Mouse (Mus musculus): ENCODE data around the gene Zzz3. TPM values are rescaled to one million over a fixed set of nuclear protein-coding genes. Genes with fewer than 3 reads are reported as not detected.

Zzz3 gene
- polyA plus RNA-seq, 1 experiment from 2014 or later: 44.0 TPM

GRCm38 (mm10) chr3:152492241-152492640 lies 97.0 kb downstream of the Zzz3 start:
- DNase-seq (ENCODE audit: low spot score) (no peak), ATAC-seq (no peak)
- no peak overlapping the region for H3K27ac ChIP-seq (ENCODE audit: low read depth, low read length)
- no peaks in the 10 kb centered on the region for H3K9me3 ChIP-seq (replicated peaks; ENCODE audit: control insufficient read depth, low read length)
- H3K36me3 ChIP-seq (ENCODE audit: control insufficient read depth, insufficient read depth, low read length): no peaks in the 10 kb centered on the region
- H3K4me3 ChIP-seq (ENCODE audit: low read depth, low read length): no peak overlapping the region
- H3K27me3 ChIP-seq (replicated peaks; ENCODE audit: control insufficient read depth, insufficient read depth, low read length): no peaks in the 10 kb centered on the region
- no peak overlapping the region for H3K4me2 ChIP-seq (ENCODE audit: low read length)
- 90% methylated on average over 6 of the region's 6 CpGs for WGBS
- H3K4me1 ChIP-seq (ENCODE audit: control insufficient read depth, insufficient read depth, low read length): peaks cover 11% of the 10 kb centered on the region
- no peak overlapping the region for H3K9ac ChIP-seq (ENCODE audit: low read length)

- DNase-seq (ENCODE audit: low spot score): no peak
- H3K27ac ChIP-seq (ENCODE audit: low read depth, low read length): no peak overlapping the region
- no peaks in the 10 kb centered on the region for H3K27me3 ChIP-seq (replicated peaks; ENCODE audit: control insufficient read depth, insufficient read depth, low read length)
- peaks cover 11% of the 10 kb centered on the region for H3K4me1 ChIP-seq (ENCODE audit: control insufficient read depth, insufficient read depth, low read length)
- no peak for ATAC-seq
- H3K4me2 ChIP-seq (ENCODE audit: low read length): no peak overlapping the region
- no peaks in the 10 kb centered on the region for H3K36me3 ChIP-seq (ENCODE audit: control insufficient read depth, insufficient read depth, low read length)
- no peaks in the 10 kb centered on the region for H3K9me3 ChIP-seq (replicated peaks; ENCODE audit: control insufficient read depth, low read length)
- H3K4me3 ChIP-seq (ENCODE audit: low read depth, low read length): no peak overlapping the region
- WGBS: 61% methylated on average over 2 of the region's 2 CpGs
- no peak overlapping the region for H3K9ac ChIP-seq (ENCODE audit: low read length)
Measured at GRCm38 (mm10) chr3:152493813-152494212, 98.5 kb downstream of the Zzz3 start.

GRCm38 (mm10) chr3:152494667-152495360 lies 99.5 kb downstream of the Zzz3 start:
- 53% methylated on average over 12 of the region's 12 CpGs for WGBS
- Histone ChIP-seq H3K27me3 (replicated peaks; ENCODE audit: control insufficient read depth, insufficient read depth, low read length) (no peaks in the 10 kb centered on the region), H3K4me2 (ENCODE audit: low read length) (no peak overlapping the region), H3K9me3 (replicated peaks; ENCODE audit: control insufficient read depth, low read length) (no peaks in the 10 kb centered on the region), H3K36me3 (ENCODE audit: control insufficient read depth, insufficient read depth, low read length) (no peaks in the 10 kb centered on the region), H3K27ac (ENCODE audit: low read depth, low read length) (no peak overlapping the region), H3K4me3 (ENCODE audit: low read depth, low read length) (no peak overlapping the region), H3K9ac (ENCODE audit: low read length) (no peak overlapping the region), H3K4me1 (ENCODE audit: control insufficient read depth, insufficient read depth, low read length) (peaks cover 11% of the 10 kb centered on the region)
- peak; percentile 45; the same call in 1 of the 2 replicates for ATAC-seq
- DNase-seq (ENCODE audit: low spot score): peak; percentile 50

- Histone ChIP-seq H3K27ac (ENCODE audit: low read depth, low read length) (no peak overlapping the region), H3K4me1 (ENCODE audit: control insufficient read depth, insufficient read depth, low read length) (peaks cover 11% of the 10 kb centered on the region), H3K27me3 (replicated peaks; ENCODE audit: control insufficient read depth, insufficient read depth, low read length) (no peaks in the 10 kb centered on the region), H3K36me3 (ENCODE audit: control insufficient read depth, insufficient read depth, low read length) (no peaks in the 10 kb centered on the region), H3K4me3 (ENCODE audit: low read depth, low read length) (no peak overlapping the region), H3K9ac (ENCODE audit: low read length) (no peak overlapping the region), H3K4me2 (ENCODE audit: low read length) (no peak overlapping the region), H3K9me3 (replicated peaks; ENCODE audit: control insufficient read depth, low read length) (no peaks in the 10 kb centered on the region)
- ATAC-seq (peak; percentile 35), DNase-seq (ENCODE audit: low spot score) (peak; percentile 44)
- WGBS: 44% methylated on average over 8 of the region's 8 CpGs
Measured at GRCm38 (mm10) chr3:152495415-152495898, 100.2 kb downstream of the Zzz3 start.

- 77% methylated on average over 7 of the region's 7 CpGs for WGBS
- H3K4me1 ChIP-seq (ENCODE audit: control insufficient read depth, insufficient read depth, low read length): peaks cover 11% of the 10 kb centered on the region
- DNase-seq (ENCODE audit: low spot score) (no peak), ATAC-seq (no peak)
- no peaks in the 10 kb centered on the region for H3K36me3 ChIP-seq (ENCODE audit: control insufficient read depth, insufficient read depth, low read length)
- H3K4me2 ChIP-seq (ENCODE audit: low read length): no peak overlapping the region
- no peak overlapping the region for H3K9ac ChIP-seq (ENCODE audit: low read length)
- no peak overlapping the region for H3K27ac ChIP-seq (ENCODE audit: low read depth, low read length)
- H3K27me3 ChIP-seq (replicated peaks; ENCODE audit: control insufficient read depth, insufficient read depth, low read length): no peaks in the 10 kb centered on the region
- H3K4me3 ChIP-seq (ENCODE audit: low read depth, low read length): no peak overlapping the region
- no peaks in the 10 kb centered on the region for H3K9me3 ChIP-seq (replicated peaks; ENCODE audit: control insufficient read depth, low read length)
Measured at GRCm38 (mm10) chr3:152497084-152497483, 101.8 kb downstream of the Zzz3 start.

- no peak overlapping the region for H3K9ac ChIP-seq (ENCODE audit: low read length)
Measured at GRCm38 (mm10) chr3:152497842-152498241, 102.6 kb downstream of the Zzz3 start.

GRCm38 (mm10) chr3:152498968-152499696 lies 103.9 kb downstream of the Zzz3 start:
- no peak overlapping the region for H3K4me2 ChIP-seq (ENCODE audit: low read length)
- no peak overlapping the region for H3K9ac ChIP-seq (ENCODE audit: low read length)
- no peaks in the 10 kb centered on the region for H3K9me3 ChIP-seq (replicated peaks; ENCODE audit: control insufficient read depth, low read length)
- H3K4me1 ChIP-seq (ENCODE audit: control insufficient read depth, insufficient read depth, low read length): peaks cover 11% of the 10 kb centered on the region
- H3K27ac ChIP-seq (ENCODE audit: low read depth, low read length): no peak overlapping the region
- H3K27me3 ChIP-seq (replicated peaks; ENCODE audit: control insufficient read depth, insufficient read depth, low read length): no peaks in the 10 kb centered on the region
- ATAC-seq: no peak
- no peak for DNase-seq (ENCODE audit: low spot score)
- no peaks in the 10 kb centered on the region for H3K36me3 ChIP-seq (ENCODE audit: control insufficient read depth, insufficient read depth, low read length)
- 80% methylated on average over 2 of the region's 2 CpGs for WGBS
- H3K4me3 ChIP-seq (ENCODE audit: low read depth, low read length): no peak overlapping the region

More at GRCm38 (mm10) chr3:152497842-152498241, 102.6 kb downstream of the Zzz3 start:
- 87% methylated on average over 2 of the region's 2 CpGs for WGBS
- no peaks in the 10 kb centered on the region for H3K36me3 ChIP-seq (ENCODE audit: control insufficient read depth, insufficient read depth, low read length)
- H3K9me3 ChIP-seq (replicated peaks; ENCODE audit: control insufficient read depth, low read length): no peaks in the 10 kb centered on the region
- DNase-seq (ENCODE audit: low spot score) (no peak), ATAC-seq (no peak)
- peaks cover 11% of the 10 kb centered on the region for H3K4me1 ChIP-seq (ENCODE audit: control insufficient read depth, insufficient read depth, low read length)
- H3K27ac ChIP-seq (ENCODE audit: low read depth, low read length): no peak overlapping the region
- H3K4me2 ChIP-seq (ENCODE audit: low read length): no peak overlapping the region
- no peak overlapping the region for H3K4me3 ChIP-seq (ENCODE audit: low read depth, low read length)
- no peaks in the 10 kb centered on the region for H3K27me3 ChIP-seq (replicated peaks; ENCODE audit: control insufficient read depth, insufficient read depth, low read length)

GRCm38 (mm10) chr3:152507900-152508299 lies 112.6 kb downstream of the Zzz3 start:
- no peak overlapping the region for H3K27ac ChIP-seq (ENCODE audit: low read depth, low read length)
- no peak overlapping the region for H3K4me2 ChIP-seq (ENCODE audit: low read length)
- no peak overlapping the region for H3K4me3 ChIP-seq (ENCODE audit: low read depth, low read length)
- H3K9ac ChIP-seq (ENCODE audit: low read length): no peak overlapping the region
- 78% methylated on average over 8 of the region's 8 CpGs for WGBS
- H3K36me3 ChIP-seq (ENCODE audit: control insufficient read depth, insufficient read depth, low read length): no peaks in the 10 kb centered on the region
- no peaks in the 10 kb centered on the region for H3K9me3 ChIP-seq (replicated peaks; ENCODE audit: control insufficient read depth, low read length)
- DNase-seq (ENCODE audit: low spot score): no peak
- ATAC-seq: no peak
- no peaks in the 10 kb centered on the region for H3K4me1 ChIP-seq (ENCODE audit: control insufficient read depth, insufficient read depth, low read length)
- H3K27me3 ChIP-seq (replicated peaks; ENCODE audit: control insufficient read depth, insufficient read depth, low read length): no peaks in the 10 kb centered on the region

Data from forebrain, embryonic 14.5 days (tissue).